24 mouse cellular contexts compared by ENCODE assay signal in the genomic region with DNA sequence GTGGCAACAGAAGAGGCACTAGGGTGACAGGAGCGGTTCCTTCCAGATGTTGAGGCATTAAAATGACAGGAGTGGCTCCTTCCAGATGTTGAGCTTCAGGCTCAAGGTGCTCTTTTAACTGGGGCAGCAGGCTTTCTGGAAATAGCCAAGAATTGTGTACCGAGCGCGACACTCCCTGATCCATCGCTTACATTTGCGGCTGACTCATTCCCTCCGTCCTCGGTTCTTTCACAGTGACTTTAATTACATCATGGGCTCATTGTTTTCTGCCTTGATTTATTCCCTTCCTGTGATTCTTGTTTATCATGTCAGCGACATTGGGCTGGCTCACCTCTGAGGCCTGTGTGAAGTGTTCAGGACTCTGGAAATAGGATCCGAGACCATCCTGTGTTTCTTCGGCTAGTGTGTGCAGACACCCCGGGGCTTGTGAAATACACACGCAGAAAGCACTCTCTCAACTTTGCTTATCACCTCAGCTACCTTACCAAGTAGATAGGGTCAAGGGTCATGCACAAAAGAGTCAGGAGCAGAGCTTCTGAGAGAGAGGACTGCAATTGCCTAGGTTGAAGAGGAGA.
DNase-seq lines count a peak whose midpoint lies in the region; ATAC-seq and TF ChIP-seq lines count a peak whose summit lies in the region.
"Had no signal": no experiment of that assay in that cellular context is flagged by ENCODE, and none has a peak within 500 bp of the region (broad histone marks: within the 10 kb centered on the region; RNA-seq: fewer than 3 reads in every experiment).

No protein-coding gene starts in this region.

- WGBS in intestine, embryonic 14.5 days: 59% methylated on average over 13 of the region's 13 CpGs
- WGBS in intestine, postnatal 0 days: 45% methylated on average over 13 of the region's 13 CpGs
- 90% methylated on average over 13 of the region's 13 CpGs for WGBS in embryonic facial prominence, embryonic 10.5 days

- no peak for ATAC-seq in intestine, embryonic 14.5 days (replicated peaks; ENCODE audit: low FRiP score, low TSS enrichment, low read depth)
- no peak for ATAC-seq in intestine, postnatal 0 days
- ATAC-seq: forebrain, embryonic 14.5 days had no signal

- TF ChIP-seq CTCF in intestine, postnatal 0 days (IDR thresholded peaks at IDR 0.05; ENCODE audit: low read depth): no peak

- H3K9me3 ChIP-seq in intestine, embryonic 14.5 days (ENCODE audit: control insufficient read depth, low read length): no peaks in the 10 kb centered on the region
- no peaks in the 10 kb centered on the region for H3K9me3 ChIP-seq in intestine, postnatal 0 days (ENCODE audit: control insufficient read depth)
- H3K9me3 ChIP-seq in embryonic facial prominence, embryonic 10.5 days: no peaks in the 10 kb centered on the region
- H3K9me3 ChIP-seq: embryonic facial prominence, embryonic 12.5 days; heart, embryonic 13.5 days; hindbrain, embryonic 15.5 days; limb, embryonic 13.5 days; liver, embryonic 13.5 days; lung, embryonic 15.5 days; midbrain, embryonic 12.5 days had no signal

- no peak overlapping the region for H3K27ac ChIP-seq in intestine, embryonic 14.5 days (ENCODE audit: low read depth)
- no peak overlapping the region for H3K27ac ChIP-seq in intestine, postnatal 0 days (ENCODE audit: low read depth, low read length)
- H3K27ac ChIP-seq in embryonic facial prominence, embryonic 10.5 days (replicated peaks): no peak overlapping the region
- H3K27ac ChIP-seq: embryonic facial prominence, embryonic 12.5 days; heart, embryonic 13.5 days; hindbrain, embryonic 15.5 days; limb, embryonic 13.5 days; liver, embryonic 13.5 days; lung, embryonic 15.5 days; macrophage; midbrain, embryonic 12.5 days had no signal

- peak; percentile 43 for DNase-seq in intestine, embryonic 14.5 days (ENCODE audit: low spot score)
- peak; percentile 13 to 17 for DNase-seq in urinary bladder, postnatal 36 days (ENCODE audit: low spot score in 2 of 2)
- no peak for DNase-seq in urinary bladder, postnatal 4 days (ENCODE audit: low spot score in 2 of 2)
- peak; percentile 6 for DNase-seq in embryonic facial prominence, embryonic 10.5 days (ENCODE audit: low spot score)
- peak; percentile 52 for DNase-seq in yolk sac, embryonic 10.5 days (ENCODE audit: low spot score)
- no peak for DNase-seq in kidney, postnatal 4 days
- DNase-seq in gastrocnemius, adult 18-20 months (ENCODE audit: low spot score): no peak
- DNase-seq: B cell, adult 2 months; cerebellum, adult 9-10 months; heart, postnatal 4 days; kidney, adult 11 months; liver, embryonic 13.5 days; right cerebral cortex, postnatal 25 days; thymus, adult 2 months had no signal

- no peak overlapping the region for H3K4me2 ChIP-seq in intestine, embryonic 14.5 days (ENCODE audit: low read length)
- no peak overlapping the region for H3K4me2 ChIP-seq in intestine, postnatal 0 days (replicated peaks; ENCODE audit: low read depth)
- H3K4me2 ChIP-seq: embryonic facial prominence, embryonic 12.5 days; heart, embryonic 13.5 days; hindbrain, embryonic 15.5 days; limb, embryonic 13.5 days; liver, embryonic 13.5 days; lung, embryonic 15.5 days; midbrain, embryonic 12.5 days had no signal

- no peaks in the 10 kb centered on the region for H3K4me1 ChIP-seq in intestine, embryonic 14.5 days (replicated peaks; ENCODE audit: control insufficient read depth, insufficient read depth, low read length)
- no peaks in the 10 kb centered on the region; the same call in 1 of the 2 replicates for H3K4me1 ChIP-seq in intestine, postnatal 0 days (replicated peaks; ENCODE audit: control insufficient read depth, insufficient read depth, low read length)
- peaks cover 3% of the 10 kb centered on the region for H3K4me1 ChIP-seq in embryonic facial prominence, embryonic 10.5 days
- H3K4me1 ChIP-seq: embryonic facial prominence, embryonic 12.5 days; heart, embryonic 13.5 days; limb, embryonic 13.5 days; liver, embryonic 13.5 days; lung, embryonic 15.5 days had no signal

- no peaks in the 10 kb centered on the region for H3K27me3 ChIP-seq in intestine, embryonic 14.5 days (replicated peaks; ENCODE audit: control insufficient read depth, insufficient read depth, low read length)
- H3K27me3 ChIP-seq in intestine, postnatal 0 days (replicated peaks; ENCODE audit: control insufficient read depth, insufficient read depth, low read length): no peaks in the 10 kb centered on the region
- H3K27me3 ChIP-seq in embryonic facial prominence, embryonic 10.5 days (replicated peaks; ENCODE audit: low read depth, poor library complexity, severe bottlenecking): 0 out of 2 replicates have a peak, but pooled peaks cover 5% of the 10 kb centered on the region
- H3K27me3 ChIP-seq: embryonic facial prominence, embryonic 12.5 days; hindbrain, embryonic 15.5 days; limb, embryonic 13.5 days; lung, embryonic 15.5 days; midbrain, embryonic 12.5 days had no signal

- no peaks in the 10 kb centered on the region for H3K36me3 ChIP-seq in intestine, embryonic 14.5 days (ENCODE audit: control insufficient read depth, insufficient read depth, low read length)
- H3K36me3 ChIP-seq in intestine, postnatal 0 days (ENCODE audit: control insufficient read depth, insufficient read depth): no peaks in the 10 kb centered on the region
- H3K36me3 ChIP-seq in embryonic facial prominence, embryonic 10.5 days (replicated peaks): no peaks in the 10 kb centered on the region
- H3K36me3 ChIP-seq: embryonic facial prominence, embryonic 12.5 days; heart, embryonic 13.5 days; hindbrain, embryonic 15.5 days; limb, embryonic 13.5 days; liver, embryonic 13.5 days; lung, embryonic 15.5 days; midbrain, embryonic 12.5 days had no signal

- no peak overlapping the region for H3K4me3 ChIP-seq in intestine, embryonic 14.5 days (ENCODE audit: low read depth, low read length)
- H3K4me3 ChIP-seq in intestine, postnatal 0 days (ENCODE audit: low read depth, low read length): no peak overlapping the region
- no peak overlapping the region for H3K4me3 ChIP-seq in embryonic facial prominence, embryonic 10.5 days
- H3K4me3 ChIP-seq: embryonic facial prominence, embryonic 12.5 days; erythroblast, embryonic 14.5 days; heart, embryonic 13.5 days; hindbrain, embryonic 15.5 days; limb, embryonic 13.5 days; liver, embryonic 13.5 days; lung, embryonic 15.5 days; midbrain, embryonic 12.5 days had no signal

- no peak overlapping the region for H3K9ac ChIP-seq in intestine, embryonic 14.5 days (ENCODE audit: low read length)
- H3K9ac ChIP-seq in intestine, postnatal 0 days (ENCODE audit: low read depth, low read length): no peak overlapping the region
- H3K9ac ChIP-seq: embryonic facial prominence, embryonic 12.5 days; heart, embryonic 13.5 days; hindbrain, embryonic 15.5 days; limb, embryonic 13.5 days; liver, embryonic 13.5 days; lung, embryonic 15.5 days; midbrain, embryonic 12.5 days had no signal

Comparison
In these comparisons a context has a peak if more than half of its experiments do, and no peak if none do; other contexts are left out.
1. DNase-seq: peak in intestine, embryonic 14.5 days (single experiment), urinary bladder, postnatal 36 days (2 of 2), embryonic facial prominence, embryonic 10.5 days (single experiment) and yolk sac, embryonic 10.5 days (single experiment); none in urinary bladder, postnatal 4 days (0 of 2), kidney, postnatal 4 days (0 of 2) and gastrocnemius, adult 18-20 months (single experiment).